Mouse (Mus musculus) olfactory bulb, adult 2 months (tissue): Measurements from ENCODE around the gene Cidec.

Experiments
- CTCF ChIP-seq: fragments of 200-500 bp; IDR thresholded peaks from 2 replicates; pipeline ENCODE4 v1.5.1; 2012; ENCODE audit warnings: low read depth, mild to moderate bottlenecking, low read length, moderate library complexity; ENCODE audit not compliant: insufficient read depth
- POLR2A ChIP-seq: fragments of 200-500 bp; IDR thresholded peaks from 2 replicates; pipeline ENCODE4 v1.6.1; 2012; ENCODE audit warnings: mild to moderate bottlenecking, low read depth, low read length, moderate library complexity; ENCODE audit not compliant: insufficient read depth

DNA sequence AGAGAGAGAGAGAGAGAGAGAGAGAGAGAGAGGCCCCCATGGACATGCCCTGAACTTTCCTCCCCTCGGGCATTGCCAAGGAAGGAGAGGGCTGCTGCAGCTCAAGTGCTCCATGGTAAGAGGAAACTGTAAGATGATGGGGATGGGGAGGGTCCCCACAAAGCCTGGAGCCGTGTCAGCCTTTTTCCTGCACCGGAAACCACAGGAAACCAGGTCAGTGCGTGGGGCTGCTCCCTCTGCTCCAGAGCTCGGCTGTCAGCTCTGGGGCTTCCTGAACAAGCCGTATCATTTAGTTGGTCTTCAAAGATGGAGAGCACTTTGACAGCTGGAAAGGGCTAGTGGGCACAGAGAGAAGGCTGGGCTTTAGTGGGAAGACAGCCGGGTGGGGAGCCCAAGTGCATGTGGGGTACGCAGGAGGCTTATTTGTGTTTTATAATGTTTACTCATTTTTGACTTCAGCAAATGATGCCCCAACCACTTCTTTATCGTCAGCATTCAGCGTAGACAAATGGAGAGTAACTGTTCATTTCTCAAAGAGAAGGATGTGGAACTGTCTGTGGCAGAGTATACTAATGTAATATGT, 22.5 kb upstream of the Cidec start, which contains the start of gene Il17re:
- TF ChIP-seq POLR2A (no peak), CTCF (no peak)
